Mouse (Mus musculus) right cerebral cortex, adult 18-20 months (tissue): ENCODE measurements around the gene Fbxo46.

ENCODE experiments used
- DNase-seq: peaks from one replicate; pipeline ENCODE4 v3.0.0; 2022; ENCODE audit warnings: mixed read lengths

Fbxo46 gene

GRCm38 (mm10) chr7:19093537-19094385 is 25.9 kb upstream of the Fbxo46 start:
- DNase-seq, result peak; percentile 83

- no peak for DNase-seq
Measured at GRCm38 (mm10) chr7:19094471-19094825, 25.2 kb upstream of the Fbxo46 start, which contains the start of gene Six5. Six5 (plus strand) TSS chr7:19094594.

- no peak for DNase-seq
Measured at GRCm38 (mm10) chr7:19094826-19095750, 24.6 kb upstream of the Fbxo46 start.

- DNase-seq, result no peak
Measured at GRCm38 (mm10) chr7:19095751-19096110, 23.9 kb upstream of the Fbxo46 start.

- DNase-seq, result no peak
Measured at GRCm38 (mm10) chr7:19096421-19096976, 23.2 kb upstream of the Fbxo46 start.

GRCm38 (mm10) chr7:19097217-19097616 is 22.4 kb upstream of the Fbxo46 start:
- no peak for DNase-seq

- no peak for DNase-seq
Measured at GRCm38 (mm10) chr7:19097863-19098262, 21.8 kb upstream of the Fbxo46 start.

GRCm38 (mm10) chr7:19098811-19099210 is 20.8 kb upstream of the Fbxo46 start:
- DNase-seq, result no peak

- DNase-seq, result no peak
Measured at GRCm38 (mm10) chr7:19100290-19100689, 19.4 kb upstream of the Fbxo46 start.

- no peak for DNase-seq
Measured at GRCm38 (mm10) chr7:19103741-19104140, 15.9 kb upstream of the Fbxo46 start.

GRCm38 (mm10) chr7:19104486-19104885 is 15.2 kb upstream of the Fbxo46 start:
- DNase-seq, result no peak

GRCm38 (mm10) chr7:19107436-19107835 is 12.2 kb upstream of the Fbxo46 start:
- DNase-seq, result no peak

- DNase-seq, result no peak
Measured at GRCm38 (mm10) chr7:19109565-19109964, 10.1 kb upstream of the Fbxo46 start.

GRCm38 (mm10) chr7:19118028-19118771 is 1.5 kb upstream of the Fbxo46 start, which contains the start of gene Gm4969:
Gm4969 (minus strand) TSS chr7:19118368.
- peak; percentile 62 for DNase-seq

GRCm38 (mm10) chr7:19119083-19119482 is 576 bp upstream of the Fbxo46 start:
- DNase-seq, result no peak

GRCm38 (mm10) chr7:19121686-19122085 is 2.0 kb downstream of the Fbxo46 start:
- no peak for DNase-seq

- DNase-seq, result no peak
Measured at GRCm38 (mm10) chr7:19124713-19125112, 5.1 kb downstream of the Fbxo46 start.

- no peak for DNase-seq
Measured at GRCm38 (mm10) chr7:19127744-19128143, 8.1 kb downstream of the Fbxo46 start.

GRCm38 (mm10) chr7:19129396-19129795 is 9.7 kb downstream of the Fbxo46 start:
- no peak for DNase-seq

GRCm38 (mm10) chr7:19130657-19131056 is 11.0 kb downstream of the Fbxo46 start:
- no peak for DNase-seq

- DNase-seq, result peak; percentile 97
Measured at GRCm38 (mm10) chr7:19131324-19131848, 11.7 kb downstream of the Fbxo46 start.

- DNase-seq, result no peak
Measured at GRCm38 (mm10) chr7:19136168-19136567, 16.5 kb downstream of the Fbxo46 start.
